Mouse (Mus musculus) hindbrain, embryonic 12.5 days (tissue): ENCODE data around the gene 1700001O22Rik. TPM values are rescaled to one million over a fixed set of nuclear protein-coding genes. Genes with fewer than 3 reads are reported as not detected.

Source experiments
- ATAC-seq: fragments of 200-750 bp; cut with Nextera tagmentation; 2 replicates; pipeline ENCODE4 v1.8.0; 2017; ENCODE audit warnings: moderate TSS enrichment; ENCODE audit not compliant: low FRiP score
- H3K27ac ChIP-seq: fragments of 300-500 bp; sonication (generic); 2 replicates; pipeline ENCODE4 v1.5.1; 2016; ENCODE audit warnings: mild to moderate bottlenecking
- H3K27me3 ChIP-seq: fragments of 300-500 bp; sonication (generic); 2 replicates; pipeline ENCODE4 v1.6.1; 2016; ENCODE audit warnings: mild to moderate bottlenecking
- H3K36me3 ChIP-seq: fragments of 300-500 bp; sonication (generic); 2 replicates; pipeline ENCODE4 v1.6.1; 2016; ENCODE audit warnings: mild to moderate bottlenecking
- H3K4me1 ChIP-seq: fragments of 300-500 bp; sonication (generic); 2 replicates; pipeline ENCODE4 v1.6.1; 2016
- H3K4me2 ChIP-seq: fragments of 300-500 bp; sonication (generic); replicated peaks from 2 replicates; pipeline ENCODE4 v1.6.1; 2016; ENCODE audit warnings: mild to moderate bottlenecking
- H3K4me3 ChIP-seq: fragments of 300-500 bp; sonication (generic); 2 replicates; pipeline ENCODE4 v1.5.1; 2016; ENCODE audit warnings: mild to moderate bottlenecking
- H3K9ac ChIP-seq: fragments of 300-500 bp; sonication (generic); 2 replicates; pipeline ENCODE4 v1.6.1; 2016; ENCODE audit warnings: mild to moderate bottlenecking, moderate library complexity
- H3K9me3 ChIP-seq: fragments of 300-500 bp; sonication (generic); replicated peaks from 2 replicates; pipeline ENCODE4 v1.6.1; 2016; ENCODE audit warnings: mild to moderate bottlenecking
- WGBS: fragments of 180-500 bp; shearing (Covaris S2); methylation state at CpG from one replicate; pipeline ENCODE4 v1.1.7; 2016; 5-methylcytosine and 5-hydroxymethylcytosine counted together
- polyA plus RNA-seq: library from polyadenylated mRNA; unstranded; fragments of >200 nt; fragmentation: Nextera tagmentation; extraction: Ambion mirVana; gene quantifications from 2 replicates; pipeline ENCODE4 v1.2.1, GENCODE M21; 2016

1700001O22Rik gene
- polyA plus RNA-seq, 1 experiment from 2014 or later: 1.9 TPM

GRCm38 (mm10) chr2:30808296-30808655 lies 4.8 kb upstream of the 1700001O22Rik start:
- peaks cover 27% of the 10 kb centered on the region for H3K4me1 ChIP-seq
- ATAC-seq: no peak
- H3K36me3 ChIP-seq: peaks cover 14% of the 10 kb centered on the region
- peak overlapping the region; percentile 84 for H3K27ac ChIP-seq
- H3K9me3 ChIP-seq: no peaks in the 10 kb centered on the region
- H3K27me3 ChIP-seq: peaks cover 6% of the 10 kb centered on the region
- H3K9ac ChIP-seq: peak overlapping the region; percentile 94
- H3K4me3 ChIP-seq: peak overlapping the region; percentile 80
- WGBS: 6% methylated on average over 10 of the region's 10 CpGs
- H3K4me2 ChIP-seq: peak overlapping the region; percentile 79

DNA sequence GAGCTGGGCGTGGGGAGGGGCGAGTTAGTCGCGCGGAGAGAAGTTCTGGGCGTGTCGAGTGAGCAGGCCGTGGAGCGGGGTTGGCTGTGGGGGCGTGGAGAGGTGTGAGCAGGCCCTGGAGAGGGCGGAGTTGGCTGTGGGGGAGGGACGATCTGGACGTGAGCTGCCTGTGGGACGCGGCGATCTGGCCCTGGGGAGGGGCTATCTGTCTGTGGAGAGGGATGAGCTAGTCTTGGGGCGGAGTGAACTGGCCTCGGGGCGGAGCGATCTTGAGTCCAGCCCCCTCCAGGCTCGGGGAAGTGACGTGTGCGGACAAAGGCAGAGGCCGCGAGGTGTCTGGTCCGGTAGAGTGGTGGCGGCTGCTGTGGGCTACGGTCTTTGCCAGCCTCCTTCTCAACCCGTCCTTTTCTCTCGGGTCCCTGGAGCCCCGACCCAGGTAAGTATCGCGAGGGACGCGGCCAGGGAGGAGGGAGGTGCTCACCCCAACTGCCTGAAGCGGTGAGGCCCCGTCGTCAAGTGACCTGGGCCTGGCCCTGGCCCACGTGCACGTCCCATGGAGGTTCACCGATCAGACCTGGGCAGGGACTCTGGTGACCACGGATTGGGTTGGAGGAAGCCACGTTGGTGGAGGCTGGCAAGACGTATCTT lies 4.3 kb upstream of the 1700001O22Rik start, which contains the start of gene Ntmt1:
Ntmt1 (plus strand) TSS at position 179 of the 648 bp plus-strand sequence.
- Histone ChIP-seq H3K9ac (peak within 1 kb of the TSS; percentile 94), H3K36me3 (peaks cover 9% of the 10 kb centered on the region), H3K9me3 (no peaks in the 10 kb centered on the region), H3K4me1 (peaks cover 27% of the 10 kb centered on the region), H3K4me3 (peak within 1 kb of the TSS; percentile 80), H3K4me2 (peak within 1 kb of the TSS; percentile 79), H3K27ac (peak within 1 kb of the TSS; percentile 84), H3K27me3 (peaks cover 11% of the 10 kb centered on the region)
- under 1% methylated on average over 44 of the region's 44 CpGs for WGBS
- ATAC-seq: peak; percentile 96

- peak; percentile 38 for ATAC-seq
- 5% methylated on average over 28 of the region's 28 CpGs for WGBS
These were observed 3.7 kb upstream of the 1700001O22Rik start for GRCm38 (mm10) chr2:30807147-30807647.

GRCm38 (mm10) chr2:30805983-30806382 lies 2.5 kb upstream of the 1700001O22Rik start:
- Histone ChIP-seq H3K4me3 (no peak overlapping the region), H3K9ac (no peak overlapping the region), H3K27ac (no peak overlapping the region), H3K4me1 (peaks cover 34% of the 10 kb centered on the region), H3K9me3 (no peaks in the 10 kb centered on the region), H3K4me2 (no peak overlapping the region), H3K27me3 (peaks cover 28% of the 10 kb centered on the region), H3K36me3 (no peaks in the 10 kb centered on the region)
- 98% methylated on average over 2 of the region's 2 CpGs for WGBS
- no peak for ATAC-seq

More at GRCm38 (mm10) chr2:30807147-30807647, 3.7 kb upstream of the 1700001O22Rik start:
- peaks cover 3% of the 10 kb centered on the region; the same call in 1 of the 2 replicates for H3K36me3 ChIP-seq
- peaks cover 16% of the 10 kb centered on the region for H3K27me3 ChIP-seq
- no peaks in the 10 kb centered on the region for H3K9me3 ChIP-seq
- peaks cover 27% of the 10 kb centered on the region for H3K4me1 ChIP-seq
- H3K27ac ChIP-seq: peak overlapping the region; percentile 84
- peak overlapping the region; percentile 79 for H3K4me2 ChIP-seq
- peak overlapping the region; percentile 80 for H3K4me3 ChIP-seq
- peak overlapping the region; percentile 94 for H3K9ac ChIP-seq

DNA sequence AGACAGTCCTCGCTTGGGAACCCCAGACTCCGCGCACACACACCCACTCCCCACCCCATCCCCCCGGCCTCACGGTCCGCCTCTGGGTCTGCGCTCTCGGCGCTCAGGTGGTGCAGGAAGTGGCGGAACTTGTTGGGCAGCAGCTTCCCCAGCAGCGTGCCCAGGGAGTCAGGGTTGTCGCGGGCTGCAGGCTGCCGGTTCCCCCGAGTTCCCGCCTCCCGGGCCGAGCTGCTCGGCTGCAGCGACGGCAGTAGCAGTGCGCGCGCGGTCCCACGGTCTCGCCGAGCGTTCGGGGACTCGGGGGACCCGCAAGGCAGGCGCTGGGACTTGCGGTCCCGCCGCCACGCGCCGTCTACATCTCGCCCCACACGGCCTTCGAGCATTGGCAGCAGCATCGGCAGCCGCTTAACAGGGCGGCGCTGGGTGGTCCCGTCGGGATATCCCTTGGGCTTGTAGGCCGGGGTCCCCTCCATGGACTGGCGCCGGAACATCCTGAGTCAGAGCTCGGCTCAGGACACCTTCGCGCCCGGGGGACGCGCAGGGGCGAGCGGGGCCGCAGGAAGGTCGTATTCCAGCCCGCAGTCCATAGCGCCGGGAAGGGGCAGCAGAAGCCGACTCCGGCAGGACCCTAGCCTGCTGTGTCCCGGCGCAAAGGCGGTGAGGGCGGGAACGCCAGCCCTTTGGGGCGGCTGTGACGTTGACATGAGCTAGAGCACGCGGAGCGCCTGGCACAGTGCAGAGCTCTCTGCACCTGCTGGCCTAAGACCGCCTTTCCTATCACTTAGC lies 2.2 kb downstream of the 1700001O22Rik start:
- Histone ChIP-seq H3K4me2 (peak overlapping the region; percentile 69), H3K27me3 (peaks cover 44% of the 10 kb centered on the region)

DNA sequence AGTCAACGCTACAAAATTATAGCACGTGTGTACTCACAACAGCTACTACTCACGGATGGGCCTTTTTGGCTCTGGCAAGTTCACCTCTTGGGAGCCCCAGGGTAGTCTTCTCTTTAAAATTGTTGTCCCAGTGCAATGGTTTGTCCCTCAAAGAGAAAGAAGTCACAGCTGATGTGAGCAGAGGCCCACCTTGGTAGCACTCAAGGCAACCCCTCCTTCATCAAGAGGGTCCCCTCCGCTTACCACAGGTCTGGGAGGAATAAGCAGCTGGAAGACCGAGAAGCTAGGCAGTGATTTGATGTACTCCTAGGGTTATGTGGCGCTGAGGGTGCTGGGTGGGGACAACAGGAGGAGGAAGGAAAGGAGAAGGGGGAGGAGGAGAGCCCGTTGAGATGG lies 2.8 kb downstream of the 1700001O22Rik start:
- ATAC-seq: no peak
- no peaks in the 10 kb centered on the region for H3K36me3 ChIP-seq
- peak overlapping the region; percentile 69 for H3K4me2 ChIP-seq
- 27% methylated on average over 7 of the region's 7 CpGs for WGBS
- H3K27me3 ChIP-seq: peaks cover 44% of the 10 kb centered on the region
- peak overlapping the region; percentile 60 for H3K9ac ChIP-seq
- peaks cover 32% of the 10 kb centered on the region for H3K4me1 ChIP-seq
- no peaks in the 10 kb centered on the region for H3K9me3 ChIP-seq
- H3K27ac ChIP-seq: no peak overlapping the region
- H3K4me3 ChIP-seq: peak overlapping the region; percentile 48

More for the DNA sequence above, 2.2 kb downstream of the 1700001O22Rik start:
- Histone ChIP-seq H3K4me3 (peak overlapping the region; percentile 48), H3K36me3 (no peaks in the 10 kb centered on the region), H3K9ac (peak overlapping the region; percentile 60), H3K27ac (no peak overlapping the region), H3K4me1 (peaks cover 26% of the 10 kb centered on the region), H3K9me3 (no peaks in the 10 kb centered on the region)
- ATAC-seq: peak; percentile 39; the same call in 1 of the 2 replicates
- WGBS: under 1% methylated on average over 76 of the region's 77 CpGs

DNA sequence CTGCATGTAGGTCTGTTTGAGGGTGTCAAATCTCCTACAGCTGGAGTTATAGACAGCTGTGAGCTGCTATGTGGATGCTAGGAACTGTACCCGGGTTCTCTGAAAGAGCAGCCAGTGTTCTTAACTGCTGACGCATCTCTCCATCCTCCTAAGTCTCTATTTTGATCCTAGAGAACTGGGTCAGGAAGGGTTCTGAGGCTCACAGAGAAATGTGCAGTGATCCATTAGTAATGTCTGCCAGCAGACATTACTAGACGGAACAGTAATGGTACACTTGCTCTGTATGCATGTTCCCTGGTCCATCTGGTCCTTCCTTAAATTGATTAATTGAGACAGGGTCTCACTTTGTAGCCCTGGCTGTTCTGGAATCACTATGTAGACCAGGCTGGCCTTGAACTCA lies 4.0 kb downstream of the 1700001O22Rik start:
- Histone ChIP-seq H3K27ac (no peak overlapping the region), H3K4me2 (no peak overlapping the region), H3K4me1 (peaks cover 40% of the 10 kb centered on the region), H3K9ac (no peak overlapping the region), H3K36me3 (no peaks in the 10 kb centered on the region), H3K9me3 (no peaks in the 10 kb centered on the region), H3K27me3 (peaks cover 44% of the 10 kb centered on the region), H3K4me3 (no peak overlapping the region)
- ATAC-seq: no peak
- WGBS: 78% methylated on average over 3 of the region's 3 CpGs

DNA sequence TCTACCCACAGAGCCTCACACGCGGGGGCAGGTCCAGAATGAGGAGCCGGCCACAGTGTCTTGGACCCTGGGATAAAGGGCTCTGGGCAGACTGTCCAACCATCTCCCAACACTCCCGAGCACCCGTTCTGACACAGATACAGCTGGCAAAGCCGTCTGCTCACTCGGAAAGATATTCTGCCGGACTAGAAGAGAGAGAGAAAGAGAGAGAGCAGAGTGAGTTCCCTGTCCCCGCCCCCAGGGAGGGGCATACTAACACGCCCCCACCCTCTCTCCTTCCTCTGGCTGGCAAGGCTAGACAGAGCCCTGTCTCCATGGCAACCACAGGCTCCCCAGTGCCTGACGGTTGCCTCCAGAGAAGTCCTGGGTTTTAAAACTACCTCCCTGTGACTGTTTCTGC lies 7.1 kb downstream of the 1700001O22Rik start:
- no peaks in the 10 kb centered on the region for H3K9me3 ChIP-seq
- peaks cover 20% of the 10 kb centered on the region for H3K27me3 ChIP-seq
- H3K36me3 ChIP-seq: no peaks in the 10 kb centered on the region
- peaks cover 41% of the 10 kb centered on the region for H3K4me1 ChIP-seq
- H3K27ac ChIP-seq: peak overlapping the region; percentile 81
- H3K4me2 ChIP-seq: peak overlapping the region; percentile 45
- ATAC-seq: peak; percentile 78
- 6% methylated on average over 11 of the region's 11 CpGs for WGBS
- peak overlapping the region; percentile 49; the same call in 1 of the 2 replicates for H3K9ac ChIP-seq
- 0 out of 2 replicates have a peak overlapping the region, but pooled peaks have one; percentile 13 for H3K4me3 ChIP-seq

GRCm38 (mm10) chr2:30795889-30796275 lies 7.6 kb downstream of the 1700001O22Rik start:
- Histone ChIP-seq H3K4me3 (0 out of 2 replicates have a peak overlapping the region, but pooled peaks have one; percentile 13), H3K4me1 (peaks cover 36% of the 10 kb centered on the region), H3K4me2 (peak overlapping the region; percentile 45), H3K9ac (peak overlapping the region; percentile 49), H3K27ac (peak overlapping the region; percentile 81), H3K9me3 (no peaks in the 10 kb centered on the region), H3K36me3 (no peaks in the 10 kb centered on the region), H3K27me3 (peaks cover 15% of the 10 kb centered on the region)
- 58% methylated on average over 5 of the region's 5 CpGs for WGBS
- ATAC-seq: no peak; the same call in 1 of the 2 replicates

GRCm38 (mm10) chr2:30795271-30795888 lies 8.1 kb downstream of the 1700001O22Rik start:
- no peak overlapping the region for H3K4me3 ChIP-seq
- peaks cover 32% of the 10 kb centered on the region for H3K4me1 ChIP-seq
- H3K27me3 ChIP-seq: peaks cover 10% of the 10 kb centered on the region
- no peaks in the 10 kb centered on the region for H3K36me3 ChIP-seq
- peak overlapping the region; percentile 8; the same call in 1 of the 2 replicates for H3K9ac ChIP-seq
- H3K27ac ChIP-seq: peak overlapping the region; percentile 81; the same call in 1 of the 2 replicates
- 0 out of 2 replicates have a peak overlapping the region, but pooled peaks have one; percentile 4 for H3K4me2 ChIP-seq
- ATAC-seq: no peak; the same call in 1 of the 2 replicates
- WGBS: 55% methylated on average over 7 of the region's 7 CpGs
- no peaks in the 10 kb centered on the region for H3K9me3 ChIP-seq

GRCm38 (mm10) chr2:30794179-30795108 lies 9.0 kb downstream of the 1700001O22Rik start:
- Histone ChIP-seq H3K36me3 (no peaks in the 10 kb centered on the region), H3K9ac (peak overlapping the region; percentile 56), H3K4me1 (peaks cover 32% of the 10 kb centered on the region), H3K4me3 (peak overlapping the region; percentile 31), H3K27ac (peak overlapping the region; percentile 81), H3K4me2 (peak overlapping the region; percentile 52), H3K27me3 (0 out of 2 replicates have a peak, but pooled peaks cover under 1% of the 10 kb centered on the region), H3K9me3 (no peaks in the 10 kb centered on the region)
- peak; percentile 76 for ATAC-seq
- WGBS: 7% methylated on average over 48 of the region's 48 CpGs
